Mouse (Mus musculus): Measurements from ENCODE around the gene Gdf9.

DNA sequence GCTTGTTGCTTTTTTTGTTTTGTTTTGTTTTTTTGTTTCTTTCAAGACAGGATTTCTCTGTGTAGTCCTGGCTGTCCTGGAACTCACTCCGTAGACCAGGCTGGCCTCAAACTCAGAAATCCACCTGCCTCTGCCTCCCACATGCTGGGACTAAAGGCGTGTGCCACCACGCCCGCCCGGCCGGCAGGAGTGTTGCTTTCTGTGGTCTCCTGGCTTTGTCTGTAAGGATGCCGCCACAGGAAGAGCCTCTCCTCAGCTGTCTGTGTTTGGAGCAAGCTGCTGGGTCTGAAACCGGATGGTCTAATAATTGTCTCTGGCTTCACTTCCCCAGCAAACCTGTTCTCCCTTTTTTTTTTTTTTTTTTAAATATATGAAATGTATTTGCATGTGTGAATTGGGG, 4.7 kb downstream of the Gdf9 start:
- no peak for TF ChIP-seq GATA1 (IDR thresholded peaks at IDR 0.05; ENCODE audit: low read length)
- no peak for TF ChIP-seq TAL1 (IDR thresholded peaks at IDR 0.05; ENCODE audit: low read length)

Measured in erythroblast, embryonic 14.5 days (primary cell).